Mouse (Mus musculus): ENCODE data around the gene Ntf5. TPM values are rescaled to one million over a fixed set of nuclear protein-coding genes. Genes with fewer than 3 reads are reported as not detected.
"Not testable (repeated sequence)": the region's sequence is repeated elsewhere in the genome, so short reads cannot be mapped to it uniquely, and the experiment has no call there.

Ntf5 gene
- polyA plus RNA-seq, 1 experiment, result 0.79 TPM

DNA sequence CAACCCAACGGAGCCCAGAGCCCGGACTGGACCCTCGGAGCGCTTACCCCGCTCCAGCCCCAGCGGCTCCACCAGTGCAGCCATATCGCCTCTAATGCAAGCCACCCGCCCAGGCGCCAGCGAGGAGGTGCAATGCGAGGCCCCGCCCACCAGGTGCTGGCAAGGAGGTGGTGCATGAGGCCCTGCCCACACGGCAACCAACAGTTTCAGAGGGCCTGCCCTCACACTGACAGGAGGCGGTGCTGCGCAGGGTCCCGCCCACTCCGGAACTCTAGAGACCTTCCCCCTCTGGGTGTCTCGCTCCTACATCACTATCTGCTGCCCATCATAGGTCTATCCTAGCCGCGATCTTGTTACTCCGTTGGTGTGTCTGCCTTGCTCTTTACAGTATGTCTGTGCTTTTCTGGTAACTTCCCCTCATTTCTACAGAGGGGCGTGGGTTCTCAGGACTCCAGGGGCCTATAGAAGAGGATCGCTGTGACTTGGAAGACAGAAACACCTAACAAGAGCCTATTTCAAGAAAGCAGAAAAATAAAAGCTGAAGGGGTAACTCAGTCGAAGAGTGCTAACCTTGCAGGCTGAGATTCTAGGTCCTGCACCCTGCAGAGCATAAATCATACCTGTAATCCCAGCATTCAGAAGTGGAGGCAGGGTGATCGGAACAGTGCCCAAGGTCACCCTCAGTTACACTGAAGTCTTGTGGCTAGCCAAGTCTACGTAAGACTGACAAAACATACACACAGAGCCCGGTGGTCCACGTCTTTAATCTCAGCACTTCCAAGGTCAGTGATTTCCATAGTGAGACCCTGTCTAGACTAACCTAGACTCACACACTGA lies 42.8 kb upstream of the Ntf5 start, which contains the start of gene Lin7b:
Gene Lin7b (minus strand): TSS at position 109 of the 837 bp plus-strand sequence.
- H3K4me3 ChIP-seq (ENCODE audit: insufficient read depth, low read length), result peak within 1 kb of the TSS; percentile 40
- TF ChIP-seq POLR2A (IDR thresholded peaks at IDR 0.05; ENCODE audit: low read depth, low read length), result 0 out of 2 replicates have a peak, but pooled peaks have one; percentile 28
- no peak for TF ChIP-seq CTCF (IDR thresholded peaks at IDR 0.05; ENCODE audit: borderline replicate concordance, insufficient read depth, low read length)
- H3K27ac ChIP-seq (ENCODE audit: insufficient read depth, low read length), result no peak within 1 kb of the TSS

DNA sequence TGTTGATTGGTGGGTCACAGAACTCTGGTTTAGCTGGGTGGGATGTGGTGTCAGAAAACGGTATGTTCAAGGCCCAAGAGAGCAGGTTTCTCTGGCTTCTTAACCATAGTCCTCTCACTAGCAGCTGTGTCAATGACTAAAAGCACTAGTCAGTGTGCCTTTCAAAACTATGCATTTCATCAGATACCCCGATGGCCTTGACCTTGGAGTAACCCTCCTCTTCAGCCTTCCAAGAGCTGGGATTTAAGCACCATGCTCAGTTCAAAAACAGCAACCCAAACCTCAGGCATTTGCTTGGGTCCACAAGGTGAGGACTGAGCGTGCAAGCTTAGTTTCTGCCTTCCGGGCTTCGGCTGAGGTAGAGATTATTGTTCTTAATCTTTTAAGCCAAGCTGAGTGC lies 41.1 kb upstream of the Ntf5 start:
- H3K4me1 ChIP-seq (ENCODE audit: control insufficient read depth, insufficient read depth, low read length), result no peaks in the 10 kb centered on the region
- H3K4me3 ChIP-seq (ENCODE audit: insufficient read depth, low read length), result no peak overlapping the region
- TF ChIP-seq POLR2A (IDR thresholded peaks at IDR 0.05; ENCODE audit: low read depth, low read length) (no peak; the same call in 1 of the 2 replicates), CTCF (IDR thresholded peaks at IDR 0.05; ENCODE audit: borderline replicate concordance, insufficient read depth, low read length) (no peak)
- no peak overlapping the region for H3K27ac ChIP-seq (ENCODE audit: insufficient read depth, low read length)

More for the DNA sequence above, 42.8 kb upstream of the Ntf5 start, which contains the start of gene Lin7b:
- no peaks in the 10 kb centered on the region for H3K4me1 ChIP-seq (ENCODE audit: control insufficient read depth, insufficient read depth, low read length)

DNA sequence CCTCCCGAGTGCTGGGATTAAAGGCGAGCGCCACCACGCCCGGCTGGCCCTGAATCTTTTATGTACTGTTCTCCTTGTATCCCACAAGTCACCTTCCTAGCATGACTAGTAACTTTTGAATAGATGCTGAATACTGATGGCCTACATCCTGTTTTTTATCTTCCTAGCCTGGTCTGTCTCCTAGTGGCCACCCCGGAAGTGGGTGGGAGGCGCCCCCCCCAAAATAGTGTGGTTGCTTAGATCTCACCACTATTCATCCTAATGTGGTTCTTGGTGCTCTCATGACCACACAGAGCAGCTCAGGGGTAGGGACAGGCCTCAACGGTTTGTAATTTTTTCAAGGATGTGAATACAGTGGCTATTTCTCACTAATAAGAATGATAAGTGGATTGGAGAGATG lies 38.9 kb upstream of the Ntf5 start:
- no peak overlapping the region for H3K4me3 ChIP-seq (ENCODE audit: insufficient read depth, low read length)
- H3K4me1 ChIP-seq (ENCODE audit: control insufficient read depth, insufficient read depth, low read length), result no peaks in the 10 kb centered on the region
- TF ChIP-seq POLR2A (IDR thresholded peaks at IDR 0.05; ENCODE audit: low read depth, low read length), result no peak
- no peak for TF ChIP-seq CTCF (IDR thresholded peaks at IDR 0.05; ENCODE audit: borderline replicate concordance, insufficient read depth, low read length)
- H3K27ac ChIP-seq (ENCODE audit: insufficient read depth, low read length), result no peak overlapping the region

DNA sequence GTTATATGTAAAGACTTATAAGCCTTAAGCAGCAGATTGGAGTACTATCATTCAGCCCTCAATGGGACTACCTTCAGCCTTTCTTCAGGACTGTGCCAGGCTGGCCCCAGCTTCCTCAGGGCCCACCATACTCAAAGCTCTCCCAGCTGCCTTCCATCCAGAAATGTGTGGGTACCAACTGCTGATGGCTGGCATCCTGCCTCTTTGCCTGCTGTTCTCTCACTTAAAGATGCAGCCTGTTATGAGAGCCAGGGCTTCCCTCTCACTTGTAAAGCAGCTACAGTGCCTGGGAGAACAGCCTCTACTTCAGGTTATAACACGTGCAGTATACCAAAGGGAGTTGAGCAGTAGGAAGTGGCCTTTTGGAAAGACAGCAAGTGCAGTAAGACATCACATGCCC lies 37.4 kb upstream of the Ntf5 start:
- no peak overlapping the region for H3K4me3 ChIP-seq (ENCODE audit: insufficient read depth, low read length)
- no peaks in the 10 kb centered on the region for H3K4me1 ChIP-seq (ENCODE audit: control insufficient read depth, insufficient read depth, low read length)
- H3K27ac ChIP-seq (ENCODE audit: insufficient read depth, low read length), result no peak overlapping the region
- TF ChIP-seq CTCF (IDR thresholded peaks at IDR 0.05; ENCODE audit: borderline replicate concordance, insufficient read depth, low read length) (no peak), POLR2A (IDR thresholded peaks at IDR 0.05; ENCODE audit: low read depth, low read length) (no peak)

DNA sequence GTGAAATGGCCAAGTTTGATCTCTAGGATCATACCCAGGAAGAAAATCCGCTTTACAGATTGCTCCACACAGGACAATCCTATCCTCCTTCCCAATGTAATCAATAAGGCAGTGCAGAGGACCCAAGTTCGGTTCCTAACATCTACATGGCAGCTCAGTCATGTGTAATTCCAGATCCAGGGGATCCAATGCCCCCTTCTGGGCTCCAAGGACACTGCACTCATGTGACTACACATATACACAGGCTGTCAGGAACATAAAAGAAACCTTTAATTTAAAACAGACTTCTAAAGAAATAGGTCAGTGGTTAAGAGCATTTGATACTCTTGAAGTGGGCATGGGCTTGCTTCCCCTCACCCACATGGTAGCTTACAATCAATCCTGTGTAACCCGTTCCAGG lies 27.4 kb upstream of the Ntf5 start:
- H3K4me3 ChIP-seq (ENCODE audit: insufficient read depth, low read length), result no peak overlapping the region
- no peaks in the 10 kb centered on the region for H3K4me1 ChIP-seq (ENCODE audit: control insufficient read depth, insufficient read depth, low read length)
- no peak for TF ChIP-seq POLR2A (IDR thresholded peaks at IDR 0.05; ENCODE audit: low read depth, low read length)
- TF ChIP-seq CTCF (IDR thresholded peaks at IDR 0.05; ENCODE audit: borderline replicate concordance, insufficient read depth, low read length), result no peak
- H3K27ac ChIP-seq (ENCODE audit: insufficient read depth, low read length), result no peak overlapping the region

DNA sequence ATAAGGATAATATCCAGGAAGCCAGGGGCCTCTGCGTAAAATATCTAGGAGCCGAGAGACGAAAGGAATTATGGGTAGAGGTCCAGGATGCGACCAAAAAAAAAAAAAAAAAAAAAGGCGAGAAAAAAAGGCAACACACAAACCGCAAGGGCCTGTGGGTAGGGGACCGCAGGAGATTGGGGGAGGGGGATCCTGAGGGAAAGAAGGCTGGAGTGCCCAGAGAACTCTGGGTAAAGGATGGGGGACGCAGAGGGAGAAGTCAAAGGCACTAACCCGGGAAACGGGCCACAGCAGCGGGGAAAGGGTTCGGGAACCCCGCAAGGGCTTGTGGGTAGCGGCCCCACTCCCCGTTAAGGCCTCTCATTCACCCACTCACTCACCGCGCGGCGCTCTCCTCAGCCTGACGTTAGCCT lies 18.4 kb upstream of the Ntf5 start:
- Histone ChIP-seq H3K27ac (ENCODE audit: insufficient read depth, low read length) (peak overlapping the region; percentile 84), H3K4me3 (ENCODE audit: insufficient read depth, low read length) (peak overlapping the region; percentile 78), H3K4me1 (ENCODE audit: control insufficient read depth, insufficient read depth, low read length) (no peaks in the 10 kb centered on the region)
- TF ChIP-seq CTCF (IDR thresholded peaks at IDR 0.05; ENCODE audit: borderline replicate concordance, insufficient read depth, low read length), result no peak
- TF ChIP-seq POLR2A (IDR thresholded peaks at IDR 0.05; ENCODE audit: low read depth, low read length), result no peak

DNA sequence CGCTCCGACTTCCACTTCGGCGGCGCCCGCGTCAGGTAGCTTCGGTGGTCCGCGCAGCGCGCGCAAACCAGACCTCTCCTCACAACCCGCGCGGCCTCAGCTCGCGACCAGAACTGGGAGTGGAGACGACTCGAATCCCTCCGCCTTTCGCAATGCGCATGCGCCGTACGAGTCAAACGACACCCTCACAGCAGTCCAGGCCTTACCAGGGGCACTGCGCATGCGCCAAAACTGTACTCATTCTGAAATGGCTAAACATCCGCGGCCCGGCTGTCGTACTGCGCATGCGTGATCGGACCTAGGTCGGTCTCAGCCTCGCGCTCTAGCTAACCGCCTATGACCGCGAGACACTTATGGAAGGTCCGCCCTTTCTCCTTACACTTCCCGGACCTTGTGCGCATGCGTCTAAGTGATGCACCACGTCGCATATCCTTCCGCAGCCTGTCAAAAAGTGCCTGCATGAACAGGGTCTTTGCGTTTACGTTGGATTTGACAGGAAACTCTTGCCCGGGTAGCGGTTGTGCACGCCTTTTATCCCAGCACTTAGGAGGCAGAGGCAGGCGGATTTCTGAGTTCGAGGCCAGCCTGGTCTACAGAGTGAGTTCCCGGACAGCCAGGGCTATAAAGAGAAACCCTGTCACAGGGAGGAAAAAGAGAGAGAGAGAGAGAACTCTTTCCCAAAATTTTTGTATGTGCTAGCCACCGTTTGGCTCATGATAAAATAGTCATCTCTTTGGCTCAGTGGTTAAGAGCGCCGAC lies 17.7 kb upstream of the Ntf5 start, which contains the start of gene Snrnp70:
Gene Snrnp70 (minus strand): TSS at position 165 of the 759 bp plus-strand sequence.
- peak within 1 kb of the TSS; percentile 78 for H3K4me3 ChIP-seq (ENCODE audit: insufficient read depth, low read length)
- peak; percentile 93 for TF ChIP-seq POLR2A (IDR thresholded peaks at IDR 0.05; ENCODE audit: low read depth, low read length)
- TF ChIP-seq CTCF (IDR thresholded peaks at IDR 0.05; ENCODE audit: borderline replicate concordance, insufficient read depth, low read length), result no peak
- peak within 1 kb of the TSS; percentile 84 for H3K27ac ChIP-seq (ENCODE audit: insufficient read depth, low read length)
- H3K4me1 ChIP-seq (ENCODE audit: control insufficient read depth, insufficient read depth, low read length), result no peaks in the 10 kb centered on the region

DNA sequence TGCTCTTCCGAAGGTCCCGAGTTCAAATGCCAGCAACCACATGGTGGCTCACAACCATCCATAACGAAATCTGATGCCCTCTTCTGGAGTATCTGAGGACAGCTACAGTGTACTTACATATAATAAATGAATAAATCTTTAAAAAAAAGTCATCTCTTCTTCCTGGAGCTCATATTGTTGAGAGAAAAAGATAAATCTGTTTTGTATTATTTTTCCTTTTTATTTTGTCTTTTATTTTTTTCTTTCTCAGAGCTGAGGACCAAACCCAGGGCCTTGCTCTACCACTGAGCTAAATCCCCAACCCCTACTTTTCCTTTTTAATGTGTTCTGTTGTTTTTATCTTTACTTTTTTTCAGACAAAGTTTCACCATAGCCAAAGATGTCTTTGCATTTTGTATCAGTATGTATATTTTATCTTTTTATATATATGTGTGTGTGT lies 17.1 kb upstream of the Ntf5 start:
- Histone ChIP-seq H3K4me3 (ENCODE audit: insufficient read depth, low read length) (peak overlapping the region; percentile 45), H3K27ac (ENCODE audit: insufficient read depth, low read length) (peak overlapping the region; percentile 63; the same call in 1 of the 2 replicates)
- not testable (repeated sequence) for H3K4me1 ChIP-seq (ENCODE audit: control insufficient read depth, insufficient read depth, low read length)

DNA sequence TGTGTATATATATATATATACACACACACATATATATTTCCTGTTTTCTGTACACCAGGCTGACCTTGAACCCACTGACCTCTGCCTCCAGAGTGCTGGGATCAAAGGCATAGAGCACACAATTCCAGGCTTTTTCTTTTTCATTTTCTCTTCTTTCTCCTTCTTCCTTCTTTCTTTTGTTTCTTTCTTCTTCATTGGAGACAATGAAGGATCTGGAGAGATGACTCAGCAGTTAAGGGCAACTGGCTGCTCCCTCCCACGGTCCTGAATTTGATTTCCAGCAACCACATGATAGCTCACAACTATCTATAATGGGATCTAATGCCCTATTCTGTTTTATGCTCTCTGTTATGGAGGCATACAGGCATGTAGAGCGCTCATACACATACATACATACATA lies 16.7 kb upstream of the Ntf5 start:
- Histone ChIP-seq H3K4me1 (ENCODE audit: control insufficient read depth, insufficient read depth, low read length) (no peaks in the 10 kb centered on the region), H3K4me3 (ENCODE audit: insufficient read depth, low read length) (no peak overlapping the region), H3K27ac (ENCODE audit: insufficient read depth, low read length) (peak overlapping the region; percentile 63; the same call in 1 of the 2 replicates)
- TF ChIP-seq CTCF (IDR thresholded peaks at IDR 0.05; ENCODE audit: borderline replicate concordance, insufficient read depth, low read length) (no peak), POLR2A (IDR thresholded peaks at IDR 0.05; ENCODE audit: low read depth, low read length) (no peak)

All from embryonic fibroblast, embryonic 13.5 days (primary cell).